9 mouse cellular contexts compared by ENCODE assay signal in genomic region chr1:151390029-151390428, GRCm38 (mm10). TPM values are rescaled to one million over a fixed set of nuclear protein-coding genes. Genes with fewer than 3 reads are reported as not detected.
DNase-seq lines count a peak whose midpoint lies in the region; ATAC-seq lines count a peak whose summit lies in the region.
"Had no signal": no experiment of that assay in that cellular context is flagged by ENCODE, and none has a peak within 500 bp of the region (broad histone marks: within the 10 kb centered on the region; RNA-seq: fewer than 3 reads in every experiment).

No protein-coding gene starts in this region.

- 95% methylated on average over 1 of the region's 1 CpGs for WGBS in neural tube, embryonic 15.5 days

- H3K36me3 ChIP-seq in splenic B cell, adult 2 months (ENCODE audit: control insufficient read depth, insufficient read depth, low read length, poor library complexity, severe bottlenecking), result 0 out of 2 replicates have a peak, but pooled peaks cover 2% of the 10 kb centered on the region
- peaks cover 9% of the 10 kb centered on the region; the same call in 1 of the 2 replicates for H3K36me3 ChIP-seq in neural tube, embryonic 15.5 days

- no peak overlapping the region for H3K4me2 ChIP-seq in neural tube, embryonic 15.5 days

- H3K9me3 ChIP-seq in neural tube, embryonic 15.5 days (replicated peaks), result no peaks in the 10 kb centered on the region

- H3K9ac ChIP-seq in neural tube, embryonic 15.5 days (replicated peaks), result no peak overlapping the region

- no peak overlapping the region for H3K27ac ChIP-seq in neural tube, embryonic 15.5 days (replicated peaks)
- H3K27ac ChIP-seq: macrophage had no signal

- no peaks in the 10 kb centered on the region for H3K27me3 ChIP-seq in splenic B cell, adult 2 months (ENCODE audit: control insufficient read depth, insufficient read depth, low read length, poor library complexity, severe bottlenecking)
- no peaks in the 10 kb centered on the region for H3K27me3 ChIP-seq in neural tube, embryonic 15.5 days (replicated peaks)

- no peak for ATAC-seq in neural tube, embryonic 15.5 days (ENCODE audit: low FRiP score)

- H3K4me1 ChIP-seq in neural tube, embryonic 15.5 days, result no peaks in the 10 kb centered on the region

- peak; percentile 8 for DNase-seq in gastrocnemius, postnatal 10 days
- DNase-seq in gastrocnemius, postnatal 25 days, result no peak
- peak; percentile 7 for DNase-seq in urinary bladder, postnatal 14 days (ENCODE audit: low spot score)
- no peak for DNase-seq in urinary bladder, postnatal 36 days (ENCODE audit: low spot score in 2 of 2)
- peak; percentile 17 for DNase-seq in fibroblast of lung, adult 2 months (ENCODE audit: low read depth)
- peak; percentile 59 for DNase-seq in splenic B cell, adult 2 months (ENCODE audit: low read depth, low spot score)
- no peak for DNase-seq in gastrocnemius, postnatal 4 days (ENCODE audit: low spot score in 2 of 2)

- H3K4me3 ChIP-seq in neural tube, embryonic 15.5 days (replicated peaks), result no peak overlapping the region

RNA-seq across cellular contexts. Expression of gene Swt1, which starts 38.2 kb away (rescaled TPM):
- 1 to 10 TPM; 6.2 to 8.6 TPM for total RNA-seq in gastrocnemius, postnatal 10 days (2021)
- total RNA-seq in gastrocnemius, postnatal 25 days (2021), result 1 to 10 TPM; 8.4 to 9.9 TPM
- 15.1 and 16.9 TPM in 2 replicates for polyA plus RNA-seq in neural tube, embryonic 15.5 days (2015; fragmentation: Nextera tagmentation; extraction: Ambion mirVana)
- 1 to 10 TPM; 7.7 to 9.8 TPM for total RNA-seq in gastrocnemius, postnatal 4 days (2021)

RNA-seq across cellular contexts. Expression of gene Trmt1l, which starts 38.3 kb away (rescaled TPM):
- total RNA-seq in gastrocnemius, postnatal 10 days (2021), result 10 to 100 TPM; 10.0 to 14.0 TPM
- 10 to 100 TPM; 12.8 to 12.9 TPM for total RNA-seq in gastrocnemius, postnatal 25 days (2021)
- polyA plus RNA-seq in neural tube, embryonic 15.5 days (2015; fragmentation: Nextera tagmentation; extraction: Ambion mirVana), result 46.8 and 47.1 TPM in 2 replicates
- total RNA-seq in gastrocnemius, postnatal 4 days (2021), result 10 to 100 TPM; 14.5 to 17.4 TPM

RNA-seq across cellular contexts. Expression of gene Ivns1abp, which starts 45.8 kb away (rescaled TPM):
- total RNA-seq in gastrocnemius, postnatal 10 days (2021), result 100 to 1,000 TPM; 107 to 127 TPM
- 100 to 1,000 TPM in 1 of 2 experiments, 10 to 100 TPM in 1; 92.3 to 113 TPM for total RNA-seq in gastrocnemius, postnatal 25 days (2021)
- 205 and 214 TPM in 2 replicates for polyA plus RNA-seq in neural tube, embryonic 15.5 days (2015; fragmentation: Nextera tagmentation; extraction: Ambion mirVana)
- 100 to 1,000 TPM; 108 to 124 TPM for total RNA-seq in gastrocnemius, postnatal 4 days (2021)

Comparison
In these comparisons a context has a peak if more than half of its experiments do, and no peak if none do; other contexts are left out.
1. DNase-seq: peak in gastrocnemius, postnatal 10 days (single experiment), urinary bladder, postnatal 14 days (single experiment), fibroblast of lung, adult 2 months (single experiment) and splenic B cell, adult 2 months (single experiment); none in gastrocnemius, postnatal 25 days (single experiment), urinary bladder, postnatal 36 days (0 of 2) and gastrocnemius, postnatal 4 days (0 of 2).